Mouse (Mus musculus) lung, adult 2 months (tissue): ENCODE data around the gene Fndc3b.

Experiments used
- CTCF ChIP-seq: fragments of 200-500 bp; IDR thresholded peaks from 2 replicates; pipeline ENCODE4 v1.5.1; 2011; ENCODE audit warnings: mild to moderate bottlenecking, low read length, control low read depth; ENCODE audit not compliant: insufficient read depth
- POLR2A ChIP-seq: fragments of 200-500 bp; IDR thresholded peaks from 2 replicates; pipeline ENCODE4 v1.6.1; 2011; ENCODE audit warnings: low read depth, mild to moderate bottlenecking, control low read depth, low read length, borderline replicate concordance; ENCODE audit errors: extremely low read depth

DNA sequence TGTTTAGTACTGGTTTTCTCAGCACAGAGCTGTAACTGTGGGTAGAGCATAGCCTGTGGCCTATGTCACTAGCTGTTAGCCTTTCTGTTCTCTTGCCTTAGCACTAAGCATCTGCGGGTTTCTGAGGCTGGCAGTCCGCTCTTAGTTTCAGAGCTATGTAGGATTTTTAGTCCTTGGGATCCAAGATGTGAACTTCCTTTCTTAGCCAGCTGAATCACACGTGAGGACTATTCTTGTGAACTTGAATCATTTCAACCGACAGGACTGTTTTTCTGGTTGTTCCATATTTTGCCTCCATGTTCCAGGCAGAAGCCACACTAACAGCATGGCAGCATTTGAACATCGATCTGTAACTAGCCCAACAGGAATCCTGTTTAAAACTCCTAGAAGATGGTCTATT lies 229.4 kb downstream of the Fndc3b start:
- no peak for TF ChIP-seq CTCF
- no peak for TF ChIP-seq POLR2A
